Mouse (Mus musculus) common myeloid progenitor, adult 5-6 weeks (primary cell): ENCODE results near the gene Rnf150. TPM values are rescaled to one million over a fixed set of nuclear protein-coding genes. Genes with fewer than 3 reads are reported as not detected.

ENCODE experiments used
- ATAC-seq: replicated peaks from 2 replicates; pipeline ENCODE4 v1.8.0; 2016; ENCODE audit warnings: low read depth, mild to moderate bottlenecking, moderate TSS enrichment, inconsistent platforms; ENCODE audit not compliant: poor library complexity, severe bottlenecking
- total RNA-seq: library from RNA; stranded (forward); fragments of 200-1000, 187-1606 nt; gene quantifications from 2 replicates; pipeline ENCODE4 v1.2.3, GENCODE M21; 2017

Gene Rnf150
- total RNA-seq, 1 experiment from 2014 or later, result 6.1 TPM

DNA sequence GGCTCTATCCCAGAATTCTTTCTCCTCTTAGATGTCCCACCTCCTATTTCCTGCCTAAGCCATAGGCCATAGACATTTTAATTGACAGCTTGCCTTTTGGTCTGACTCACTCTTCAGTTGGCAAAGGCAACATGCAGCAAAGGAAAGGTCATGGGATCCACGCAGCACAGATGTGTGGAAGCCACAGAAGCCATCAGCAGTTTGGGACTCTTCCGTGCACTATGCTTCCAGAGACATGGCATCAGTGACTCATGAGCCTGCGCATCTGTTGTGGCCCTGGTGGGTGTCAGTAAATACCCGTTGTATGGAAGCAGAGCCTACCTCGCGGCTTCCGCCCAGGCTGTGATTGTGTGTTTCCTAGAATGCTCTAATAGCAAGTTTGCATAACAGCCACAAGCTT is 68.4 kb downstream of the Rnf150 start:
- no peak for ATAC-seq

DNA sequence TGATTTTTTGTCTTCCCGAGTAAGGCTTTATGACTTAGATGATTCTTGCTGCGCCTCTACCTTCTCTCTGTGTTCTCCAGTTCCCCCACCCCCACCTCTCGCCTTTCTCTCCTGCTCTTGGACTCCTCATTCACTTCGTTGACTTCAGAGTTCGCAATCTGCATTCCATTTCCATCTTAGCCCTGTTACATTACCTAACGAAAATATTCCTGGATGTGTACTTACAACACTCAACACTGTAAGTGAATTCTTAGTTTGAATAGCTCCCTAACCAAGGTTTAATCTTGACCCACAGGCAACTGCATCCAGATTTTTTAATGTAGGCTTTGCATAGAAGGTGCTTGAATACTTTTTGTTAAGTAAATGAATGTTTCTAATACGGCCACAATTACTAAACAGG is 73.0 kb downstream of the Rnf150 start:
- no peak for ATAC-seq

DNA sequence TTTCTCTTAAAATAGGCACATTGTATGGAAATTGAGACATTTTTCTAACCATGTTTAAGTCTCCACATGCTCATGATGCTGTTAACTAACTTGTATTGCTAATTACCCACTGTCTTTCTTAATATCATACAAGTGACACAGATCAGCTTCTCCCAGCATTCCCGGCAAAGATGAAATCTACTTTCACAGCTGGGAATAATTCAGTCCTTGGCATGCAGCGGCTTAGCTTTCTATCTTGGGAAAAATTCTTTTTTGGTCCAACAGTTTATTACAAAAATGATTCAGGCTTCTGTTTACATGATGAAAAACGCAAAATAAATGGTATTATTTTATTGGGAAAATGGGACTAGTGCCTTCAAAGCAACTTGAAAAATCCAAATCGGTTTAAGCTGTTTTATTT is 73.7 kb downstream of the Rnf150 start:
- ATAC-seq, result no peak

DNA sequence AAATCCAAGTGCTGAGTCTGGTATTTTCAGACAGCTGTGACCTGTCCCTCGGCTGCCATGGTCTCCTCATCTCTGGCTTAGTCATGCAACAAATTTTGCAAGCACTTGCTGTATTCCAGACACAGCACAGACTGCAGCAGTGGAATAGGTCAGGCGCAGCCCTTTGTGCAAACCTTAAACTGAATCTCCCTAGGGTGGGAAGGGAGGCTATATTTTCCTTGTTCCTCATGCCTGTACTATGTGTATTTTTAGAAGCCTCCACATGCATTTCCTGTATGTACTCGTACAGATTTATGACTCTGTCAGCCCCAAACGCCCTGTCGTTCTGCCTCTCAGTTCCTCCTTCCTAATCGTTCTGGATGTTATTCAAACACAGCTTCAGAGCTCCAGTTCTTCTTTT is 76.8 kb downstream of the Rnf150 start:
- ATAC-seq, result peak; percentile 96

DNA sequence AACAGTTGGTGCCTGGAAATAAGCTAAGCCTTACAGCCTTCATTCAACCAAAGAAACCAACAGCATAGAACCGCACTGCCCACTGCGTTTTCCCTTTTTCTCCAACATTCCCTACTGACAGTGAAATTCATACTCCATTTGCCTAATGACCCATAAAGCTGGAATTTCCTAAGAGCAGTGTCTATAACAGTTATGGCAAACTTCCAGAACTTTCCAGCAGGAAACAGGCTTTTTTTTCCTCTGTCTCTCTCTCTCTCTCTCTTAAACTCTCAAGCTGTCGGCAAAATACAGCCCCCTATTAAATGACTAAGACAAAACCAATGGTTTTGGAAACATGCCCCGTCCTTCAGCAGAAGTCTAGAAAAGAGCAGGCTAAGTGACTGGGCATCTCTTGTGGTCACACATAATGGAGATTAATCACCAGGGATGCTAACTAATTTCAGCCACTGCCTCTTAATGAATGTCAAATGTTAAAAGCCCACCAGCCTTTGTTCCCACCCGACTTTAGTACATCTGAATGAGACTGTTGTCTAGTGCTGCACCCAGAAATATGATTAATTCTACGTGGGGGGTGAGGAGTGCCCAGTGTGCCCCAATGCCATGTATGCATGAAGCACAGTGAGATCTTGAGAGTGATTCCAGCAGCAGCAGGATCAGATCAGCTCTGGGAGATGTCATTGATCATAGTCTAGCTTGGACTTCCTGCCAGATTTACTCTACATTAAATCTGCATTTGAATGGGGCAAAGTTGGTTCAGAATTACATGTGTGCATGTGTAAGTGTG is 80.3 kb downstream of the Rnf150 start:
- ATAC-seq, result no peak

DNA sequence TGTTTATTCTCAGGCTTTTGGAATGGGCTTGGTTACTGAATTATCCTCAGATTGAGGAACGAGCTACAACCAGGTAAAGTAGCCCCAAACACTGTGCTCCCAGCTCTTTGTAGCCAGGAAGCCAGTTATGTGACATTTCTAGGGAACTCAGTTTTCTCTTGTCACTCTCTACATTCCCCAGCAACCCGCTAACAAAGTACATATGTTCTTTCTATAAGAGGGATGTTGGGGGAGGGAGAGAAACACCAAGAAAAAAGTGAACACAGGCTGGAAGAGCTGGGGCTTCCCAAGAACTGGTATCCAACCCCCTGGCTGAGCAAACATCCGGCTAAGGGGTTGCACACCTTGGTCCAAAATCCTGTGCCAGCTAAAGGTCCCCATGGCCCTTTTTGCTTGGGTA is 82.7 kb downstream of the Rnf150 start:
- ATAC-seq, result no peak

DNA sequence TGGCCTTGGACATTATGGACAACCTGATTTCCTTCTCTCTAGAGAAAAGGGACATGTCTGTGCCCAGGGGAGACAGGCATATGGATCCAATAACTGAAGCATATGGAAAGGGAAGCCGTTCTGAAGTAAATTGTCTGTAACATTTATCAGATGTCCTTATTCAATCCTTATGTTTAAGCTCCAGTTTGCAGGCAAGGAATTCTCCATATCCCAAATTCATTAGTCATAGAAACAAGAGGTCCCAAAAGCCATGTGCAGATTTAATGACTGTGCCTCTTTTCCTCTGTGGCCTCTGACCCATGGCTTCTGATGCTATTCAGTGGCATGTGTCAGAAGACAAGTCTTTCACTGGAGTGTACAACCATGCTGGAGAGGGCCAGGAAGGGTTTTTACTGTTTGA is 83.5 kb downstream of the Rnf150 start:
- no peak for ATAC-seq

GRCm38 (mm10) chr8:82955162-82955754 is 92.1 kb downstream of the Rnf150 start:
- no peak for ATAC-seq

GRCm38 (mm10) chr8:82959491-82959890 is 96.3 kb downstream of the Rnf150 start:
- ATAC-seq, result no peak

- ATAC-seq, result no peak
Measured at GRCm38 (mm10) chr8:82959980-82960610, 96.9 kb downstream of the Rnf150 start.

- 0 out of 2 replicates have a peak, but pooled peaks have one; percentile 32 for ATAC-seq
Measured at GRCm38 (mm10) chr8:82964537-82964936, 101.4 kb downstream of the Rnf150 start.

GRCm38 (mm10) chr8:82967879-82968678 is 104.9 kb downstream of the Rnf150 start:
- no peak for ATAC-seq

DNA sequence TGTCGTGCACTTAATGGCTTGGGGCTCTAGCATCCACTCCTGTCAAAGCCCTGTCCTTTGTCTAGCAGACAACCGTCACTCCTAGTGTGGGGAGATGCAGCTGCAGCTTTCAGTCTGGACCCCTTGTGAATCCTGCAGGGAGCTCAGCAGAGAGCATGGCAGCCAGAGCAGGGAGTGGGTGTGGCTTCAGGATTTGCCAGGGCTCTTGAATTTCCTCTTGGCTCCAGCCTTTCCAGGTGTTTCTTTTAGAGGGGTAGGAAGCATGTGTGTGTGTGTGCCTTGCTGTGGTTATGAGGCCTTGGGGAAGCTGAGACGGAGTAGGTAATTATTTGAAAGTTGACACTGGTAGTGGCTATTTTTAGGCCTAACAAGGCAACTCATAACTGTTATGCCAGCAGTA is 106.8 kb downstream of the Rnf150 start:
- ATAC-seq, result no peak

- no peak for ATAC-seq
Measured at GRCm38 (mm10) chr8:82972812-82973211, 109.7 kb downstream of the Rnf150 start.

DNA sequence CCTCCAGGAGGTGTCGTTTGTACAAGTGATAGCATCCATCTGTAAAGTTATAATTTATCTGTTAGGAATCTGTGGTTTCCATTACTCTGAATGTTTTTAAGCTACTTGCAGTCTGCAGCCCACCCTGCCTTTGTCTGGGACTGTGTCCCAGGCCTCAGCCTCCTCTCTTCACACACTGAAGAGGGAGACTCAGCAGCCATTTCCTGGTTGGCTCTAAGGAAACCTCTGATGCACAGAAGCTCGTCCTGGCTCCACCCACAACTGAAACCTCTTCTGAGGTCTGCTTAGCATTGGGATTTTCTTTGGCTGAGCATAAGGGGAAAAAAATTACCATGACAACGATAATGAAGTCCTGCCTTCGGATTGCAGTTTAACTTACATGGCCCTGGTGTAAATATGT is 110.2 kb downstream of the Rnf150 start:
- peak; percentile 45; the same call in 1 of the 2 replicates for ATAC-seq

DNA sequence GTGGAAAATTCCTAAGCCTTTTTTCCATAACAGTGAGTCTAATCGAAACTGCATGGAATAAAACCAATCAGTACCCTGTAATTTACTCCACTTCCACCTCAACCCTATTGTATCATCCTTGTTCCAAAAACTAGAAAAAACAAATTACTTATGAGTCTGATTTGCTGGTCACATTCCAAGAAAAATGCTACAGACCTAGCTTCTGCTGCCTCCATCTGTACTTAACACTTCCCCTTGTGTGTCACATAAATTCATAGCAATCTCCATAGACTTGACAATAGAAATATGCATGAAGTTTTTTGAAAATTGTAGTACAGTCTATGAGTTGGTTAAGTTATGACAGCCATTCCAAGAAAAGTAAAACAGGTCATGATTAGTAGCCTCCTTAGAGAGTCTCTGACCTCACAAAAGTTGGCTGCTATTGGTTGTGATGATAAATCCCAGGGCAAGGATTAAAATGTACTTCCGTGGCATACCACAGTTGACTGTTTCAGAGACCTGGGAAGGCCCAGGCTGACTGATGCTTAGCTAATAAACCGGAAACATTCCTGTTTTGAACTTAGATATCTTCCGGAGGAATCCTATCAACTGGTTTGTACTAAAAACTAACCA is 118.2 kb downstream of the Rnf150 start:
- ATAC-seq, result no peak

GRCm38 (mm10) chr8:82982873-82983272 is 119.7 kb downstream of the Rnf150 start:
- 0 out of 2 replicates have a peak, but pooled peaks have one; percentile 25 for ATAC-seq

DNA sequence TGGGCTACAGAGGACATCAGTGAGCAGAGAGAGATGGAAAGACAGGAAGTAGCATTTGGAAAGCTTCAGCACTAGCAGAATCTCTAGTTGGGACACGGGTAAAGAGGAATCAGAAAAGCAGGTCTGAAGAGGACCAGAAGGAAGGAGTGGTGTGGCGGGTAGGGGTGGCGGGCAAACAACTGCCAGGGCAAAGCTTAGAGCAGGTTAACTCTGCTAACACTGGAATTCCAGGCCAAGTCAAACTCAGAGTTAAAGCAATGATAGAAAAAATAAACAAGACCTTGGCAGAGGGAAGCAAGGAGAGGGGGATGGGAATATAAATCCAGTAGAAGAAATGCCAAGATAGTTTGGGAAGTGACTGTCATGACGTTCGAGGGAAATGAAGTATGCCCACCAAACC is 120.1 kb downstream of the Rnf150 start:
- ATAC-seq, result no peak

- ATAC-seq, result peak; percentile 33; the same call in 1 of the 2 replicates
Measured at GRCm38 (mm10) chr8:82992093-82992492, 128.9 kb downstream of the Rnf150 start.
